Mouse (Mus musculus): ENCODE measurements at regions not wholly inside any gene's neighbourhood (a gene's known extent, or its start where the extent isn't known, plus 50 kb on each side); places are given as distances from the start of the nearest gene placed in this dataset.
A peak's percentile ranks its signal among the peaks of the same experiment; 100 is the strongest.

DNA sequence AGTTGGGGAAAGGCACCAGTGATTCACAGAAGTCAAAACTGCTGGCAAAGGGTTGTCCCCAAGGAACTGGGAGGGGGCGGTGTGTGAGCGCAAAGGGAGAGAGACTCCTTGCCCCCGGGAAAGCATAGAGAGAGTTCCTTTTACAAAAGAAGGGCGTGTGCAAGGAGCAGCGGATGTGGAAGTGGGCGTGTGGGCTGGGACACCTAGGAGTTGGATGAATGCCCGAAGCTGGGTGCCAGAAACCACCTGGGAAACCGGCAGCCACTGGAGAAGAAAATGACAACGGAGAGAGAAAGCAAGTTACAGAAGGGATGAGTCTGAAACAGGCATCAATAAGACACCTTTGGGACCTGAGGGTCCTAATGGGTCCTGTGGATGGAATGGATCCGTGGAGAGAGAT, 133.8 kb upstream of the Hmga2 start:
- no peak for DNase-seq

- DNase-seq, result no peak
Observed at GRCm38 (mm10) chr10:120604506-120604905, 128.2 kb upstream of the Hmga2 start.

DNA sequence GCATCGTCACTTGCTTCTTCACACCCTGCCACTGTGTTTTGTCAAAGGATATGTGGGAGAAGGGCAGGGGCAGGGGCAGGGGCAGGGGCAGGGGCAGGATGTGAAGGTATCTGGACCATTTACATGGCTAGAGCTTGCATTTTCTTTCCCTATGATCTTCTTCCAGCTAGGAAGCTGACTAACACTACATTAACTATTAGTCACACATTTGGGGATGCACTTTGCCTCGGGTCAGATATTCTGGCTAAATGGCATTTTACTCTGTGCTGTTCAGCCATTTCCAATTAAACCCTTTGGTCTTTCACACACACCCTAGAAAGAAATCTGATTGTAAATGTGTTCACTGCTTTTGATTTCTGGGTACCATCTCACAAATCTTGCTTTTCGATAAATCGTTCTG, 126.9 kb upstream of the Hmga2 start:
- DNase-seq, result no peak

DNA sequence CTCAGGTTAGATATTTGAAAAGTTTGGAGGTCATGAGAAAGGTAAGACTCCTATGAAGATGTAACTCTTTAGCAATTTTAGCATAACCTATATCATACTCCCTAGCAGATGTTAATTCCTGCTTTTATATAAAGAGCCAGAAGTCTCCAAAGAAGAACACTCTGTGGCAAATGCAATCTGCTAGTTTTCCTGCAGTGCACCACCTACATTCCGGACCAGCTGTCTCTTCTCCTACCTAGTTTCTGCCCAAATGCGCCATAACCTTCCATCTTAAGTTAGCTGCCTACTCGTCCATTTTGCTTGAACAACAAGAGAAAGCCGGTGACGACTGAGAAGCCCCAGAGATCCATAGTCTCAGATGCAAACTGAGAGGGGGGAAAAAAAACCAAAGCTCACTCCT, 124.5 kb upstream of the Hmga2 start:
- no peak for DNase-seq

DNA sequence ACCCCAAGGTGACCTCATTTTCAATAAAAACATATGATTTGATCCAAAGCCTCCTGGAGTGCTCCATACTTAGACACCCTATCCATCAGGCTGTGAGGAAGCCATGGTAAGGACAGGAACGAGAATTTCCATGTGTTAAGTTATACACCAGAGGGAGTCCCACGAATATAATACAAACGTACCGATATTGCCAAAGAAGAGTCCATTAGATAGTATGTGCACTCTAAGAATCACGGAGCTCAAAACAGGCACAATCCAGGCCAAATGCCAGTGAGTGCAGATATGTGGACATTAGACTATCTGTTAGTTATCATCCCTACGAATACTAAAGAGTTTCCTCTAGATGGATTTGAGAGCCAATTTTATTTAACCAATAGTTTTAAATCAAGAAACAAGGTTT, 123.3 kb upstream of the Hmga2 start:
- DNase-seq, result no peak

DNA sequence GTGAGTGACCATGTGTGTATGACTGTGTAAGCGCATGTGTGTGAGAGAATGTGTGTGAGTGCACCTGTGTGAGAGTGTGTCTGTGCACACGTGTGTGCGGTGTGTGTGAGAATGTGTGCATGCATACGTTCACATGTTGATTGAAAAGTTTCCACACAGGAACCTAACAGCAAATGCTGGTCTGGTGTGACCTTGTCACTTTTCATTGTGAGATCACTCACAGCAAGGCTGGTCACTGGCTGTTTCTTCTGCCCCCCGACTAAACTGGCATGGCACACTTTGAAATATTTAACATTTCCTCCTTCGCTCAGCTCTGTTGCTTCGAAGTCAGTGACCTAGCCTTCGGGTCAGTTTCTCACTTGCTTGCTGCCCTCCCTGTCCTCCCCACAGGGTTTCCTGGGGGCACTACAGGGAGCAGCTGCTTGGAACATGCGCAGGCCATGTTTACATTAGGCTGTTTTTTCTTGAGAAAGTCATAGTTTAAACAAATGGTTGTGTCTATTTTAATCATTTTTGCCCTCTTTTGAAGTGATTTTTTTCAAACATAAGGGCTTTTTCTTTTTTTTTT, 121.1 kb upstream of the Hmga2 start:
- DNase-seq, result peak; percentile 18

GRCm38 (mm10) chr10:120595145-120595544, 118.9 kb upstream of the Hmga2 start:
- no peak for DNase-seq

GRCm38 (mm10) chr10:120593876-120594275, 117.6 kb upstream of the Hmga2 start:
- DNase-seq, result no peak

DNA sequence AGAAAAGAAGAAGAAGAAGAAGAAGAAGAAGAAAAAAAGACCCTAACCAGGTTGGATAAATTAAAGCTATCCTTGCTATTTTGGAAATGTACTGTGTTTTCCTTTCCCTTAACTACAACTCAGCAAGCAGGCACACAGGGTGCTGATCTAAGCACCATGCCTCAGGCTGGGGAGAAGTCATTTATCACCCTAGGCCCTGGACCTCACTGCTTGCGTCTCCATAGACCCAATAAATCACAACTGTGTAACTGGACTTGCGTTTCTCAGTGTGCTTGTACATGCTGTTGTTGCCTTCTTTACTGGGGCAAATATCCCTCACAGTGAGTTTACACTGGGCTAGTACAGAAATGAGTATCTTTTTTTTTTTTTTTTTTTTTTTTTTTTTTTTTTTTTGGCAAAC, 113.4 kb upstream of the Hmga2 start:
- no peak for DNase-seq

DNA sequence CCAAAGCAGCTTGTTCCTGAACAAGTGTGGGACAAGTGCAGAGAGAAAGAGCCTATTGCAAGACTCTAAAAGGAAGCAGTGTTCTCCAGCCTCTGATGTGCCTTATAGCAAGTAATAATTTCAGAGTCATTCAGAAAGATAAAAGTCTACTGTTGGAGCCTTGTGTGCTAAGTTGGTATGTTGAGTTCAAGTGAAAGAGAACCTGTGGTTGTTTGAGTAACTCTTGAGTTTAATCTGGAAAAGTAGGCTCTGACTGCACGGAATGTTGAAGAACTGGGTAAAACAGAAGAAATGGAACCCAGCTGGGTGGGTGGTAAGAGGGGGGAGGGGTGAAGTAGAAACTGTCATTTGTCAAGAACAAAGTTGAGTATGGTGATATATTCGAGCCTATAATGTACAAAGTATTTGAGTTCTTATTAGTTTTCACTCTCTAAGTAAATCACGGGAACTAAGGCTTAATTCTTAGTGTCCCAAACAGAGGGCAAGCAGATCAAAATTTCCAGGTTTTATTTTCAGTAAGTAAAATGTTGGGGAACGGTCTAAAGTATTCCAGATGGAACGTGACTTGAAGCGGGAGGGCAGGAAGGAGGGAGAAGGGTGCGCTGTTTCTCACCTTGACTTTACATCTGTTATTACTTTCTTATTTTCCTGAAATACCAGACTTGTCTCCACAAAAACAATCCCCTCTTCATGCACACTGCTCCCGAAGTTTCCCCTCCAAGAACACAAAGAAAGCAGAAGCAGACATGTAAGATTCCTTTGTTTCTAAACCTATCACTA, 111.8 kb upstream of the Hmga2 start:
- no peak for DNase-seq

GRCm38 (mm10) chr10:120587179-120587578, 110.9 kb upstream of the Hmga2 start:
- peak; percentile 69 for DNase-seq

GRCm38 (mm10) chr10:120582497-120582896, 106.2 kb upstream of the Hmga2 start:
- DNase-seq, result peak; percentile 71

- peak; percentile 4 for DNase-seq
Observed at GRCm38 (mm10) chr10:120581547-120581946, 105.3 kb upstream of the Hmga2 start.

DNA sequence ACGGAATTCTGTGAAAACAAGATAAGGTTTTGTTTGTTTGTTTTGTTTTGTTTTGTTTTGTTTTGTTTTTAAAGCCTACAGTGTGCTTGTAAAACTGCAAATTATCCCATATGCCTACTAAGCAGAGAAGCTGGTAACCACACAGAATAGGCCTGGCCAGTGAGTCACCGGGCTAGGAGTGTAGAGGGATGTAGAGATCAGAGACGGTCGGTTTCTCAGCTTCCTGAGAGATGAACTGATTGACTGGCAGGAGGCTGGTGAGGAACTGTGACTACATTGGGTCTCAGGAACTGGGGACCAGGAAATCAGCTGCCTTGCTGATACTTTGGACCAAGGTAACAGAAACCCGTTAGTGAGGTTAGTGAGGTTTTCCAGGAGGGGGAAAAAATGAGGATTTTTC, 100.6 kb upstream of the Hmga2 start:
- DNase-seq, result no peak

GRCm38 (mm10) chr10:120576148-120576547, 99.9 kb upstream of the Hmga2 start:
- DNase-seq, result no peak

GRCm38 (mm10) chr10:120571340-120571739, 95.1 kb upstream of the Hmga2 start:
- DNase-seq, result no peak

DNA sequence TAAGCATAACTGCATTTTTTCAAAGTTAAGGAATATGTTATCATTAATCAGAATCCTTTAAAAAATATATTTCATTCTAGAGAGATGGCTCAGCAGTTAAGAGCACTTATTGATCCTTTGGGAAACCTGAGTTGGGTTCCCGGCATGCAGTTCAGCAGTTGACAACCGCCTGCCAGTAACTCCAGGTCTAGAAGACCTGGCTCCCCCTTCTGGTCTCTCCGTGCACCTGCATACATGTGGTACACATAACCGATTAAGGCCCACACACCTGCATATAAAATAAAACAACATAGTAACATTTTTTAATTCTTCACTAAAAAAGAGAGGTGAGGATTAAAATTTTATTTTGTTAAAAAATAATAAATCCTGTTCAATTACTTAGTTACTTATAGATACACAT, 89.7 kb upstream of the Hmga2 start:
- DNase-seq, result no peak

DNA sequence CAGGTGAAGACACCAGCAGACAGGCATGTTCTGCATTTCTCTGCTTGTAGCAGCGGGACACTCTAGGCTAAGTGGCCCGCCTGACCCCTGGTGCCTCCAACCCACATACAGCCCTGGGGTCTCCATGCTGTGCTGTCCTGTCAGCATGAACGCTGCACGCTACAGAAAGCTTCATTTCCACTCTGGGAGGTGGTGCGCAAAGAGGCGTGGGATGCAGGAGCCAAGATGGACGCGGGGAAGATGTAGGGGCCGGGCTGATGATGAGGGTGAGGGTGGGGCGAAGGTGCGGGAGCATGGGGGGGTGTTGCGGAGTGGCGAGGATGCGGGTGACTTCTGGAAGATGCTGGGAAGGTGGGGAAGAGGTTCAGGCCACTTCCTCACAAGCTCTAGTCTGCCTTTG, 88.6 kb upstream of the Hmga2 start:
- no peak for DNase-seq

GRCm38 (mm10) chr10:120563926-120564325, 87.7 kb upstream of the Hmga2 start:
- DNase-seq, result peak; percentile 17

DNA sequence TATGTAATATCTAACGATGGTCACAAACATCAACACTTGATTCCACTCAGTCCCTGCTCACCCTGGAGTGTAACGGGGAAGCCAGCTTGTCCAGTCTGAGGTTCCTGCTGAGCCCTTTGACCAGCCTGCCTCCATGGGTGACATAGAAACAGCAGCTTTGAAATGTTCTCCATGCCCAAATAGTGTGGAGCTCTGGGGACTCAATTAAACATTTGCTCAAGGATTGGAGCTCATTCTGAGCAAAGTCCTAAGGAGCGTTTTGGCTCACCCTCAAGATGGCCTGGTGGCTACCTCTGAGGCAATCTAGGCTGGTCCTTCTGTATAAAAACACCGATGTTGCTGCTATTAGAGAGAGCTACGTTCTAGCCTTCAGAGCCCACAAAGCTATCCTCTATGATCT, 85.6 kb upstream of the Hmga2 start:
- DNase-seq, result peak; percentile 4

- no peak for DNase-seq
Observed at GRCm38 (mm10) chr10:120557850-120558447, 81.7 kb upstream of the Hmga2 start.

DNA sequence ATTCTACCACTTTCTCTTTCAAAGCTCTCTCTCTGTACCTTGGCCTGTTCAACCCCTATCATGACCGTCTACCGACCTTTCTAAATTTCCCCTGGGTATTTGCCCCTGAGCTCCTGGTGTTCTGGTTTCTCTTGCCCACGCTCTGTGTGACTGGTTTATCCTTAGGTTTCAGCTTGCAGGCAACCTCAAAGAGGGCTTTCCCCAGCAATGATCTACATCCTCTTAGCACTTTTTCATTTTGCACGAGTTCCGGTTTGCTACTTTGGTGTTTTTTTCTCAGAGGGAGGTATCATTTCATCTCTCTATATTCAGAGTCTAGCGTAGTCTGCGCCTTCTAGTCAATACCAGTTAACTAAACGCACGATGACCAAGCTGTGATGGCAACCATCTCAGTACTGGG, 79.8 kb upstream of the Hmga2 start:
- no peak for DNase-seq

DNA sequence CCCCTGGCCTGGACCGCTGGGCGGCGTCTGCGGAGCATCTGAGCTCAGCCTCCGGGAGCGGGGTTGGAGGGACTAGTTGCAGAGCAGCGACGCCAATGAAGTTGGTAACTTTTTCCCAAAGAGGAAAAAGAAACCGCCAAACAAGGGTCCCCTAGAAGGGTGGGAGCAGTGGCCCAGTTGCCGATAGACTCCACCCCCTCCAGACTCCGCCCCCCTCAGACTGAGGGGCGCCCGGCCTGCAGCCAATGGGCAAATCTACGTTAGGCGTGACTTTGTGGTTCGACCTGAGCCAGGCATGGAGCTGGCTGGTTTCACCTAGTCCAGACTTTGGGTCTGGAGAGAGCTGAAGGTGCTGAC, 76.8 kb upstream of the Hmga2 start:
- DNase-seq, result peak; percentile 15

DNA sequence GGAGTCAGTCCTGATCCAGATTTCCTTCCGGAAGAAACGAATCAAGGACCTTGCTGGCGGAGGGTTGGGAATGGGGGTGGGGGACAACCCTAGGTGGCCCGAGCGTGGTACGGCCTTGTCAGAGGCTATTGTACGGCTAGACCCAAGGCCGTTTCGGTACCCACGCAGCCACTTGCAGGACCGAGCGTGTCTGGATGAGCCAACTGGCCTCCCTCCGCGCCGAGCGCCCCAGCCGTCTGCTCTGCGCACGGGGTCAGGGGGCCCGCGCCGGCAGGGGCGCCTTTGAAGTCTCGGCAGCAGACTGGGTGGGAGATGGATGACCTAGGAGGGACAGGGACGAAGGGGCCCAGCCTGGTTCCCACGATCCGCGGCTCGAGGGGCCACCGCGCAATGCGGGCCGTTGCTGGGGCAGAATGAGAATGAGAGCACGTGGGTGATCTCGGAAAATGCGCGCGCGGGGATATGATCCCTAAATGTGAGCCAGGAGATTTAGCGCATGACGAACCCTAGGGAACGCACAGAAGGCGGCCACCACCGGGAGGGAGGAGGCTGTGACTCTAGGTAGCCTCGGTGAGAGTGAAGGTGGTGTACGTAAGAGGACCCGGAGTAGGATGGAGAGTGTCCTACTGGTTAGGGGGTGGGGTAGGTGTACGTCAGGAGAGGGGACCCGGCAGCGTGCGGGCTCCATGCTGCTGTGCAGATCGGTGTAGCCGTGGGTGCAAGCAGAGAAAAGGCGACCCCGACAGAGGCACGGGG, 76.2 kb upstream of the Hmga2 start:
- peak; percentile 22 for DNase-seq

Measured in kidney, postnatal 14 days (tissue).